Comparison of ENCODE assay signal across 22 mouse cellular contexts in genomic region chr15:27204888-27205287, GRCm38 (mm10).
A peak's percentile ranks its signal among the peaks of the same experiment; 100 is the strongest.
DNase-seq lines count a peak whose midpoint lies in the region; ATAC-seq and TF ChIP-seq lines count a peak whose summit lies in the region.
"Had no signal": no experiment of that assay in that cellular context is flagged by ENCODE, and none has a peak within 500 bp of the region (broad histone marks: within the 10 kb centered on the region; RNA-seq: fewer than 3 reads in every experiment).

No protein-coding gene starts in this region.

- H3K9me3 ChIP-seq in heart, embryonic 12.5 days (replicated peaks): 0 out of 2 replicates have a peak, but pooled peaks cover 3% of the 10 kb centered on the region
- no peaks in the 10 kb centered on the region for H3K9me3 ChIP-seq in lung, postnatal 0 days (ENCODE audit: low read length)
- H3K9me3 ChIP-seq in heart, embryonic 14.5 days (ENCODE audit: control insufficient read depth, low read length): no peaks in the 10 kb centered on the region
- H3K9me3 ChIP-seq in heart, postnatal 0 days (replicated peaks; ENCODE audit: control insufficient read depth, low read length): no peaks in the 10 kb centered on the region
- H3K9me3 ChIP-seq: limb, embryonic 15.5 days; neural tube, embryonic 13.5 days had no signal

- no peak; the same call in 1 of the 2 replicates for ATAC-seq in heart, embryonic 12.5 days (ENCODE audit: insufficient number of reproducible peaks, low FRiP score)
- peak; percentile 40 for ATAC-seq in lung, postnatal 0 days
- ATAC-seq in heart, embryonic 14.5 days (ENCODE audit: insufficient number of reproducible peaks, insufficient read depth, low FRiP score, low read depth): peak; percentile 76
- peak; percentile 41; the same call in 1 of the 2 replicates for ATAC-seq in heart, postnatal 0 days (ENCODE audit: insufficient read depth, low read depth)
- ATAC-seq: activated CD4-positive, CD25-positive, alpha-beta regulatory T cell, adult 4 months; forebrain, embryonic 16.5 days; midbrain, embryonic 13.5 days had no signal

- 32% methylated on average over 6 of the region's 6 CpGs for WGBS in heart, embryonic 12.5 days
- 46% methylated on average over 6 of the region's 6 CpGs for WGBS in lung, postnatal 0 days
- WGBS in heart, embryonic 14.5 days: 25% methylated on average over 6 of the region's 6 CpGs
- WGBS in heart, postnatal 0 days: 29% methylated on average over 6 of the region's 6 CpGs

- H3K4me3 ChIP-seq in heart, embryonic 12.5 days: no peak overlapping the region
- H3K4me3 ChIP-seq in lung, postnatal 0 days (ENCODE audit: low read depth, low read length): no peak overlapping the region
- no peak overlapping the region for H3K4me3 ChIP-seq in heart, embryonic 14.5 days (ENCODE audit: control insufficient read depth in 1 of 2, insufficient read depth in 1 of 2, low read depth in 1 of 2, low read length in 2 of 2)
- no peak overlapping the region for H3K4me3 ChIP-seq in heart, postnatal 0 days (ENCODE audit: low read depth, low read length)
- H3K4me3 ChIP-seq: left cerebral cortex, adult 2 months; limb, embryonic 15.5 days; midbrain, embryonic 13.5 days; myocyte; neural tube, embryonic 13.5 days had no signal

- no peak for TF ChIP-seq EP300 in lung, postnatal 0 days (IDR thresholded peaks at IDR 0.05)
- no peak for TF ChIP-seq EP300 in heart, postnatal 0 days (IDR thresholded peaks at IDR 0.05; ENCODE audit: low read depth)

- H3K27me3 ChIP-seq in heart, embryonic 12.5 days (replicated peaks): no peaks in the 10 kb centered on the region
- H3K27me3 ChIP-seq in lung, postnatal 0 days (replicated peaks; ENCODE audit: insufficient read depth, low read length): no peaks in the 10 kb centered on the region
- no peaks in the 10 kb centered on the region for H3K27me3 ChIP-seq in heart, embryonic 14.5 days (ENCODE audit: control insufficient read depth, insufficient read depth, low read length)
- no peaks in the 10 kb centered on the region for H3K27me3 ChIP-seq in heart, postnatal 0 days (ENCODE audit: control insufficient read depth, insufficient read depth, low read length)
- H3K27me3 ChIP-seq: limb, embryonic 15.5 days; midbrain, embryonic 13.5 days; neural tube, embryonic 13.5 days had no signal

- DNase-seq in heart, adult 8-10 months (ENCODE audit: low spot score): no peak
- DNase-seq in lung, postnatal 0 days (ENCODE audit: low spot score): peak; percentile 44
- no peak for DNase-seq in lung, postnatal 14 days
- DNase-seq in heart, postnatal 0 days (ENCODE audit: low spot score): peak; percentile 69
- no peak for DNase-seq in adrenal gland, postnatal 14 days
- DNase-seq: adrenal gland, adult 8-10 months; cerebellum, adult 2 months; cerebellum, postnatal 25 days; gastrocnemius, postnatal 36 days; kidney, adult 2 months; left cerebral cortex, postnatal 4 days had no signal

- peak overlapping the region; percentile 50; the same call in 1 of the 2 replicates for H3K27ac ChIP-seq in heart, embryonic 12.5 days (ENCODE audit: poor library complexity, severe bottlenecking)
- no peak overlapping the region for H3K27ac ChIP-seq in lung, postnatal 0 days (ENCODE audit: low read length)
- H3K27ac ChIP-seq in heart, embryonic 14.5 days (replicated peaks in 1 of 2; ENCODE audit: control insufficient read depth in 1 of 2, insufficient read depth in 1 of 2, low read depth in 2 of 2, low read length in 2 of 2): peak overlapping the region; percentile 19 to 28; a peak in 2 of 4 replicates
- no peak overlapping the region for H3K27ac ChIP-seq in heart, postnatal 0 days (ENCODE audit: low read depth)
- H3K27ac ChIP-seq: kidney, postnatal 0 days; left cerebral cortex, adult 2 months; limb, embryonic 15.5 days; liver, embryonic 14.5 days; midbrain, embryonic 13.5 days; neural tube, embryonic 13.5 days had no signal

- TF ChIP-seq CTCF in lung, postnatal 0 days (IDR thresholded peaks at IDR 0.05): no peak
- no peak for TF ChIP-seq CTCF in heart, postnatal 0 days (IDR thresholded peaks at IDR 0.05; ENCODE audit: low read depth)

- H3K4me1 ChIP-seq in heart, embryonic 12.5 days (replicated peaks): peaks cover 6% of the 10 kb centered on the region
- no peaks in the 10 kb centered on the region for H3K4me1 ChIP-seq in lung, postnatal 0 days (ENCODE audit: insufficient read depth, low read depth, low read length)
- H3K4me1 ChIP-seq in heart, embryonic 14.5 days (ENCODE audit: control insufficient read depth in 2 of 2, insufficient read depth in 2 of 2, low read length in 2 of 2): peaks cover 0 to 3% of the 10 kb centered on the region in 2 experiments; a peak in 3 of 4 replicates
- H3K4me1 ChIP-seq in heart, postnatal 0 days (ENCODE audit: control insufficient read depth, insufficient read depth): no peaks in the 10 kb centered on the region
- H3K4me1 ChIP-seq: limb, embryonic 15.5 days; midbrain, embryonic 13.5 days; neural tube, embryonic 13.5 days had no signal

- H3K4me2 ChIP-seq in heart, embryonic 12.5 days: peak overlapping the region; percentile 20; the same call in 1 of the 2 replicates
- H3K4me2 ChIP-seq in lung, postnatal 0 days (replicated peaks; ENCODE audit: low read depth, low read length): no peak overlapping the region
- peak overlapping the region; percentile 12; the same call in 1 of the 2 replicates for H3K4me2 ChIP-seq in heart, embryonic 14.5 days (ENCODE audit: low read length)
- no peak overlapping the region for H3K4me2 ChIP-seq in heart, postnatal 0 days (ENCODE audit: low read depth, low read length)
- H3K4me2 ChIP-seq: limb, embryonic 15.5 days; midbrain, embryonic 13.5 days; neural tube, embryonic 13.5 days had no signal

- no peak overlapping the region for H3K9ac ChIP-seq in heart, embryonic 12.5 days
- H3K9ac ChIP-seq in lung, postnatal 0 days (replicated peaks; ENCODE audit: low read depth): no peak overlapping the region
- H3K9ac ChIP-seq in heart, embryonic 14.5 days (ENCODE audit: low read length): no peak overlapping the region
- H3K9ac ChIP-seq in heart, postnatal 0 days (replicated peaks; ENCODE audit: low read depth, low read length): no peak overlapping the region
- H3K9ac ChIP-seq: limb, embryonic 15.5 days; liver, embryonic 14.5 days; midbrain, embryonic 13.5 days; neural tube, embryonic 13.5 days had no signal

- no peaks in the 10 kb centered on the region for H3K36me3 ChIP-seq in heart, embryonic 12.5 days
- no peaks in the 10 kb centered on the region for H3K36me3 ChIP-seq in lung, postnatal 0 days (ENCODE audit: insufficient read depth, low read length)
- H3K36me3 ChIP-seq in heart, embryonic 14.5 days (ENCODE audit: control insufficient read depth, insufficient read depth, low read length): no peaks in the 10 kb centered on the region
- no peaks in the 10 kb centered on the region for H3K36me3 ChIP-seq in heart, postnatal 0 days (replicated peaks; ENCODE audit: control insufficient read depth, insufficient read depth, low read length)
- H3K36me3 ChIP-seq: limb, embryonic 15.5 days; midbrain, embryonic 13.5 days; neural tube, embryonic 13.5 days had no signal

Comparison
In these comparisons a context has a peak if more than half of its experiments do, and no peak if none do; other contexts are left out.
1. H3K27ac ChIP-seq: peak in heart, embryonic 12.5 days (single experiment) and heart, embryonic 14.5 days (2 of 2); none in lung, postnatal 0 days (single experiment) and heart, postnatal 0 days (single experiment).
2. H3K4me2 ChIP-seq: peak in heart, embryonic 12.5 days (single experiment) and heart, embryonic 14.5 days (single experiment); none in lung, postnatal 0 days (single experiment) and heart, postnatal 0 days (single experiment).
3. DNase-seq: peak in lung, postnatal 0 days (single experiment) and heart, postnatal 0 days (single experiment); none in heart, adult 8-10 months (single experiment), lung, postnatal 14 days (single experiment) and adrenal gland, postnatal 14 days (single experiment).